Mouse (Mus musculus) heart, postnatal 0 days (tissue): ENCODE data around the gene Iqcb1.

ENCODE experiments used
- CTCF ChIP-seq: IDR thresholded peaks from 2 replicates; pipeline ENCODE4 v1.5.1; 2016; ENCODE audit warnings: antibody characterized with exemption, control low read depth, low read depth
- EP300 ChIP-seq: IDR thresholded peaks from 2 replicates; pipeline ENCODE4 v1.6.1; 2016; ENCODE audit warnings: antibody characterized with exemption, low read depth

DNA sequence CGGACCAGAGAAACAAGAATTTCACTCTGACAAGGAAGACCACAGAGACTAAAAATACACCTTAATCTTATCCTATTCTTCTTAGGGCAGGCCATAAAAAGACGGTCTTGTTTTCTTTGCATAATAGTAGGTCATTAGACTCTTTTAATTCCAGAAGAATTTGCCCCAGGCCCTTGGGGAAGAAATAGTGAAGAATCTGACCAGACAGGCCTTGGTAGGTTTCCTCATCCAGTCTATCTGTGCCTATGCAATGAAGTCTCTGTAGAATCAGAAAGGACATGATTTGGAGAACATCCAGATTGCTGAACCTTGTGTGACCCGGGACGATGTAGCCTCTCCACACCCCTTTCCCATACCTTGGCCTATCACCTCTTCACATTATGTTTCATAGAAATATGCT, 38.0 kb upstream of the Iqcb1 start:
- TF ChIP-seq CTCF: no peak
- no peak for TF ChIP-seq EP300
